Mouse (Mus musculus) spleen, adult 2 months (tissue): Measurements from ENCODE around the gene Sdsl. TPM values are rescaled to one million over a fixed set of nuclear protein-coding genes. Genes with fewer than 3 reads are reported as not detected.

Source experiments
- DNase-seq, 2 experiments: peaks; one replicate each; pipeline versions ENCODE4 v3.0.0 to v3.0.0-alpha.2; 2012 to 2021; ENCODE audit warnings: low spot score in 2 of 2, low read depth in 1 of 2
- H3K27ac ChIP-seq: fragments of 200-500 bp; 2 replicates; pipeline ENCODE4 v1.5.1; 2012; ENCODE audit warnings: low read length, inconsistent platforms; ENCODE audit not compliant: insufficient read depth
- H3K27me3 ChIP-seq: fragments of 200-500 bp; 2 replicates; pipeline ENCODE4 v1.6.1; 2012; ENCODE audit warnings: mild to moderate bottlenecking, moderate library complexity, low read length, inconsistent platforms; ENCODE audit not compliant: control insufficient read depth, insufficient read depth
- H3K36me3 ChIP-seq: fragments of 200-500 bp; 2 replicates; pipeline ENCODE4 v1.6.1; 2012; ENCODE audit warnings: mild to moderate bottlenecking, low read length, inconsistent platforms; ENCODE audit not compliant: control insufficient read depth, insufficient read depth
- H3K4me1 ChIP-seq: fragments of 200-500 bp; 2 replicates; pipeline ENCODE4 v1.6.1; 2011; ENCODE audit warnings: inconsistent platforms; ENCODE audit not compliant: control insufficient read depth, insufficient read depth, insufficient read length
- H3K4me3 ChIP-seq: fragments of 200-500 bp; 2 replicates; pipeline ENCODE4 v1.5.1; 2011; ENCODE audit warnings: mild to moderate bottlenecking, inconsistent platforms; ENCODE audit not compliant: insufficient read depth, insufficient read length; ENCODE audit errors: extremely low read depth
- CTCF ChIP-seq: fragments of 200-500 bp; IDR thresholded peaks from 2 replicates; pipeline ENCODE4 v1.5.1; 2011; ENCODE audit warnings: mild to moderate bottlenecking, inconsistent platforms; ENCODE audit not compliant: insufficient read depth, insufficient read length, insufficient replicate concordance; ENCODE audit errors: extremely low read depth
- POLR2A ChIP-seq: fragments of 200-500 bp; IDR thresholded peaks from 2 replicates; pipeline ENCODE4 v1.6.1; 2011; ENCODE audit warnings: low read depth, low read length, inconsistent platforms
- WGBS: fragments of 180-500 bp; shearing (Covaris S2); methylation state at CpG from one replicate; pipeline ENCODE4 v1.1.7; 2018; 5-methylcytosine and 5-hydroxymethylcytosine counted together
- polyA plus RNA-seq: library from polyadenylated mRNA; depleted of rRNA; stranded (reverse); fragments of >200 nt; gene quantifications from 2 replicates; pipeline ENCODE4 v1.2.3, GENCODE M21; 2012

The Sdsl gene
- polyA plus RNA-seq, 1 experiment = 4.0 TPM

DNA sequence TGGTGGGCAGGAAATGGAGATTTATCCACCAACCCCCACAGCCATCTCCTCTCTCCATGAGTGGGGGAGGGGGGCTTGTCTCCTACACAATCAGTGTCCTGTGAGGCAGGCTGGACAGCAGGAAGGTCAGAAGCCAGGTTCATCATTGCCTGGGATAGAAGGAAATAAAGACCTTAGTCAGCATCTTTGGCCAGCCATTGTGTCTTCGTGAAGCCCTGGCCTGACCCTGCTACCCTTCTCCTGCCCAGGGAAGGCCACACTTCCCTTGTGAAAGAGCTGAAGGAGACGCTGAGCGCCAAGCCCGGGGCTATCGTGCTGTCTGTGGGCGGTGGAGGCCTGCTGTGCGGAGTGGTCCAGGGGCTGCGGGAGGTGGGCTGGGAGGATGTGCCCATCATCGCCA is 8.6 kb upstream of the Sdsl start:
- Histone ChIP-seq H3K27ac (no peak overlapping the region), H3K27me3 (no peaks in the 10 kb centered on the region), H3K4me1 (peaks cover under 1% of the 10 kb centered on the region; the same call in 1 of the 2 replicates), H3K36me3 (peaks cover 7% of the 10 kb centered on the region; the same call in 1 of the 2 replicates), H3K4me3 (no peak overlapping the region)
- no peak for DNase-seq
- no peak for TF ChIP-seq POLR2A
- TF ChIP-seq CTCF = no peak
- WGBS = 80% methylated on average over 9 of the region's 9 CpGs

GRCm38 (mm10) chr5:120479538-120479937 is 6.9 kb upstream of the Sdsl start:
- H3K27me3 ChIP-seq = no peaks in the 10 kb centered on the region
- H3K27ac ChIP-seq = no peak overlapping the region
- H3K36me3 ChIP-seq = no peaks in the 10 kb centered on the region
- H3K4me3 ChIP-seq = no peak overlapping the region
- H3K4me1 ChIP-seq = peaks cover 2% of the 10 kb centered on the region; the same call in 1 of the 2 replicates
- no peak for TF ChIP-seq POLR2A
- TF ChIP-seq CTCF = no peak
- DNase-seq = no peak
- WGBS = 64% methylated on average over 4 of the region's 4 CpGs

DNA sequence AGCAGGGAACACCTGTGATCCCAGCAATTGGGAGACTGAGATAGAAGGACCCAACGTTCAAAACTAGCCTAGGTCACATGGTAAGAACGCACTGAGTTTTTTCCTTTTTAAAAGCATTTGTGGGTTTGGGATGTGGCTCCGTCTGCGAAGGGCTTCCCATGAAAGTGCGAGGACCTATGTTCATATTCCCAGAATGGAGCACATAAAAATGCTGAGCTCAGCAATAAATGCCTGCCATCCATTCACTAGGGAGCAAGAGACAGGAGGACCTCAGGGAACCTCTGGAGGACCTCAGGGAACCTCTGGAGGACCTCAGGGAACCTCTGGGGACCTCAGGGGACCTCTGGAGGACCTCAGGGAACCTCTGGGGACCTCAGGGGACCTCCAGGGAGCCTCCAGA is 5.4 kb upstream of the Sdsl start:
- DNase-seq = no peak
- 86% methylated on average over 5 of the region's 5 CpGs for WGBS
- Histone ChIP-seq H3K36me3 (no peaks in the 10 kb centered on the region), H3K4me3 (no peak overlapping the region), H3K27ac (no peak overlapping the region), H3K27me3 (no peaks in the 10 kb centered on the region), H3K4me1 (peaks cover 2% of the 10 kb centered on the region; the same call in 1 of the 2 replicates)
- TF ChIP-seq POLR2A = no peak

- Histone ChIP-seq H3K36me3 (no peaks in the 10 kb centered on the region), H3K4me1 (peaks cover 2% of the 10 kb centered on the region; the same call in 1 of the 2 replicates), H3K4me3 (no peak within 1 kb of the TSS), H3K27me3 (no peaks in the 10 kb centered on the region), H3K27ac (no peak within 1 kb of the TSS)
- DNase-seq = no peak
- 39% methylated on average over 13 of the region's 13 CpGs for WGBS
- no peak for TF ChIP-seq CTCF
- no peak for TF ChIP-seq POLR2A
Measured at GRCm38 (mm10) chr5:120476296-120476695, 3.7 kb upstream of the Sdsl start, which contains the start of gene Sds. Gene Sds, plus strand, starts transcription at chr5:120476526.

- TF ChIP-seq CTCF = no peak
- no peak for TF ChIP-seq POLR2A
- Histone ChIP-seq H3K27me3 (no peaks in the 10 kb centered on the region), H3K36me3 (no peaks in the 10 kb centered on the region), H3K4me1 (peaks cover 2% of the 10 kb centered on the region; the same call in 1 of the 2 replicates), H3K4me3 (no peak overlapping the region), H3K27ac (no peak overlapping the region)
- DNase-seq = no peak
- 67% methylated on average over 8 of the region's 8 CpGs for WGBS
Measured at GRCm38 (mm10) chr5:120475861-120476260, 3.3 kb upstream of the Sdsl start.

DNA sequence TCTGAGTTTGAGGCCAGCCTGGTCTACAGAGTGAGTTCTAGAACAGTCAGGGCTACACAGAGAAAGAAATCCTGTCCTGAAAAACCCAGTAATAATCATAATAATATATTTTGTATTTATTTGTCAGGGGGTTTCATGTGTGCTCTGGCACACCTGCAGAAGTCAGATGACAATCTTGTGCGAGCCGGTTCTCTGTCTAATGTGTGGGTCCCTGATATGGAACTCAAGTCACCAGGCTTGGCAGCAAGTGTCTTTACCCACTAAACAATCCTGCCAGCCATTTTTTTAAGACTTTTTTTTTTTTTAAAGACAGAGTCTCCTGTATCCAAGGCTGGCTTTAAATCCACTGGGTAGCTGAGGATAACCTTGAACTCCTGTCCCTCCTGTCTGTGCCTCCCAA is 751 bp upstream of the Sdsl start:
- Histone ChIP-seq H3K27ac (no peak overlapping the region), H3K27me3 (no peaks in the 10 kb centered on the region)

GRCm38 (mm10) chr5:120471538-120471937 is 1.1 kb downstream of the Sdsl start:
- DNase-seq = no peak
- Histone ChIP-seq H3K4me1 (peaks cover 2% of the 10 kb centered on the region; the same call in 1 of the 2 replicates), H3K27me3 (no peaks in the 10 kb centered on the region), H3K27ac (no peak overlapping the region), H3K36me3 (no peaks in the 10 kb centered on the region), H3K4me3 (no peak overlapping the region)
- TF ChIP-seq POLR2A (no peak), CTCF (no peak)
- 67% methylated on average over 4 of the region's 4 CpGs for WGBS

More for the DNA sequence above, 751 bp upstream of the Sdsl start:
- peaks cover 2% of the 10 kb centered on the region; the same call in 1 of the 2 replicates for H3K4me1 ChIP-seq
- H3K36me3 ChIP-seq = no peaks in the 10 kb centered on the region
- H3K4me3 ChIP-seq = no peak overlapping the region
- 62% methylated on average over 2 of the region's 2 CpGs for WGBS
- DNase-seq = no peak
- TF ChIP-seq CTCF = no peak
- TF ChIP-seq POLR2A = no peak
